Mouse (Mus musculus) kidney, embryonic 14.5 days (tissue): Measurements from ENCODE around the gene Kynu. TPM values are rescaled to one million over a fixed set of nuclear protein-coding genes. Genes with fewer than 3 reads are reported as not detected.
A peak's percentile ranks its signal among the peaks of the same experiment; 100 is the strongest.

ENCODE experiments used
- ATAC-seq: fragments of 200-750 bp; cut with Nextera tagmentation; 2 replicates; pipeline ENCODE4 v1.8.0; 2017; ENCODE audit warnings: moderate number of reproducible peaks, mild to moderate bottlenecking, moderate TSS enrichment, moderate library complexity; ENCODE audit not compliant: low FRiP score, low TSS enrichment
- H3K27ac ChIP-seq: fragments of 300-500 bp; sonication (generic); 2 replicates; pipeline ENCODE4 v1.5.1; 2014; ENCODE audit warnings: low read depth, mild to moderate bottlenecking, low read length, moderate library complexity, mixed read lengths
- H3K27me3 ChIP-seq: fragments of 300-500 bp; sonication (generic); 2 replicates; pipeline ENCODE4 v1.6.1; 2014; ENCODE audit warnings: mild to moderate bottlenecking, low read length; ENCODE audit not compliant: control insufficient read depth, insufficient read depth
- H3K36me3 ChIP-seq: fragments of 300-500 bp; sonication (generic); 2 replicates; pipeline ENCODE4 v1.6.1; 2014; ENCODE audit warnings: low read length, mixed read lengths; ENCODE audit not compliant: control insufficient read depth, insufficient read depth
- H3K4me1 ChIP-seq: fragments of 300-500 bp; sonication (generic); 2 replicates; pipeline ENCODE4 v1.6.1; 2014; ENCODE audit warnings: low read length, mixed read lengths; ENCODE audit not compliant: control insufficient read depth, insufficient read depth
- H3K4me2 ChIP-seq: fragments of 300-500 bp; sonication (generic); replicated peaks from 2 replicates; pipeline ENCODE4 v1.6.1; 2014; ENCODE audit warnings: low read depth, mild to moderate bottlenecking, low read length
- H3K4me3 ChIP-seq: fragments of 300-500 bp; sonication (generic); 2 replicates; pipeline ENCODE4 v1.5.1; 2014; ENCODE audit warnings: mild to moderate bottlenecking, low read length
- H3K9ac ChIP-seq: fragments of 300-500 bp; sonication (generic); 2 replicates; pipeline ENCODE4 v1.6.1; 2014; ENCODE audit warnings: low read depth, mild to moderate bottlenecking, low read length, moderate library complexity
- H3K9me3 ChIP-seq: fragments of 300-500 bp; sonication (generic); 2 replicates; pipeline ENCODE4 v1.6.1; 2016; ENCODE audit warnings: low read length; ENCODE audit not compliant: control insufficient read depth
- WGBS: fragments of 180-500 bp; shearing (Covaris S2); extraction: QIAGEN DNeasy Blood & Tissue Kit; methylation state at CpG from one replicate; pipeline ENCODE4 v1.1.7; 2014; 5-methylcytosine and 5-hydroxymethylcytosine counted together
- polyA plus RNA-seq: library from polyadenylated mRNA; unstranded; fragments of >200 nt; fragmentation: Nextera tagmentation; extraction: Ambion mirVana; gene quantifications from 2 replicates; pipeline ENCODE4 v1.2.1, GENCODE M21; 2014

The Kynu gene
- polyA plus RNA-seq, 1 experiment from 2014 or later = 3.5 TPM

- no peak overlapping the region for H3K9ac ChIP-seq
- no peak overlapping the region for H3K4me3 ChIP-seq
- no peak overlapping the region for H3K4me2 ChIP-seq
- WGBS = 5% methylated on average over 6 of the region's 6 CpGs
- no peaks in the 10 kb centered on the region for H3K27me3 ChIP-seq
- no peaks in the 10 kb centered on the region for H3K9me3 ChIP-seq
- no peak overlapping the region for H3K27ac ChIP-seq
- H3K4me1 ChIP-seq = no peaks in the 10 kb centered on the region
- no peak for ATAC-seq
- no peaks in the 10 kb centered on the region for H3K36me3 ChIP-seq
Measured at GRCm38 (mm10) chr2:43613571-43613970, 58.4 kb downstream of the Kynu start.

- H3K27ac ChIP-seq = no peak overlapping the region
- no peak overlapping the region for H3K4me3 ChIP-seq
- H3K27me3 ChIP-seq = no peaks in the 10 kb centered on the region
- H3K9me3 ChIP-seq = no peaks in the 10 kb centered on the region
- H3K9ac ChIP-seq = no peak overlapping the region
- H3K4me2 ChIP-seq = no peak overlapping the region
- H3K4me1 ChIP-seq = no peaks in the 10 kb centered on the region
- no peaks in the 10 kb centered on the region for H3K36me3 ChIP-seq
- no peak for ATAC-seq
Measured at GRCm38 (mm10) chr2:43621140-43621539, 66.0 kb downstream of the Kynu start.

- H3K9ac ChIP-seq = no peak overlapping the region
- no peaks in the 10 kb centered on the region for H3K4me1 ChIP-seq
- WGBS = 0% methylated on average over 1 of the region's 1 CpGs
- H3K27me3 ChIP-seq = no peaks in the 10 kb centered on the region
- no peaks in the 10 kb centered on the region for H3K36me3 ChIP-seq
- H3K27ac ChIP-seq = no peak overlapping the region
- no peak overlapping the region for H3K4me3 ChIP-seq
- no peak for ATAC-seq
- H3K4me2 ChIP-seq = no peak overlapping the region
- no peaks in the 10 kb centered on the region for H3K9me3 ChIP-seq
Measured at GRCm38 (mm10) chr2:43622844-43623243, 67.7 kb downstream of the Kynu start.

GRCm38 (mm10) chr2:43631786-43632185, 76.7 kb downstream of the Kynu start:
- H3K9me3 ChIP-seq = no peaks in the 10 kb centered on the region
- no peak overlapping the region for H3K4me3 ChIP-seq
- H3K27ac ChIP-seq = no peak overlapping the region
- no peaks in the 10 kb centered on the region for H3K36me3 ChIP-seq
- no peak overlapping the region for H3K4me2 ChIP-seq
- no peak for ATAC-seq
- H3K9ac ChIP-seq = no peak overlapping the region
- no peaks in the 10 kb centered on the region for H3K4me1 ChIP-seq
- no peaks in the 10 kb centered on the region for H3K27me3 ChIP-seq

- H3K9me3 ChIP-seq = no peaks in the 10 kb centered on the region
- H3K27ac ChIP-seq = no peak overlapping the region
- H3K4me3 ChIP-seq = no peak overlapping the region
- ATAC-seq = no peak
- H3K4me1 ChIP-seq = no peaks in the 10 kb centered on the region
- no peaks in the 10 kb centered on the region for H3K27me3 ChIP-seq
- no peak overlapping the region for H3K9ac ChIP-seq
- no peaks in the 10 kb centered on the region for H3K36me3 ChIP-seq
- H3K4me2 ChIP-seq = no peak overlapping the region
Measured at GRCm38 (mm10) chr2:43636498-43636897, 81.4 kb downstream of the Kynu start.

- no peaks in the 10 kb centered on the region for H3K36me3 ChIP-seq
- no peaks in the 10 kb centered on the region for H3K4me1 ChIP-seq
- H3K9ac ChIP-seq = no peak overlapping the region
- no peak overlapping the region for H3K4me3 ChIP-seq
- H3K9me3 ChIP-seq = no peaks in the 10 kb centered on the region
- ATAC-seq = no peak
- 80% methylated on average over 2 of the region's 2 CpGs for WGBS
- H3K27me3 ChIP-seq = no peaks in the 10 kb centered on the region
- H3K27ac ChIP-seq = no peak overlapping the region
- H3K4me2 ChIP-seq = no peak overlapping the region
Measured at GRCm38 (mm10) chr2:43646962-43647361, 91.8 kb downstream of the Kynu start.

GRCm38 (mm10) chr2:43669588-43669987, 114.5 kb downstream of the Kynu start:
- H3K27me3 ChIP-seq = no peaks in the 10 kb centered on the region
- H3K27ac ChIP-seq = no peak overlapping the region
- no peak overlapping the region for H3K4me3 ChIP-seq
- H3K4me1 ChIP-seq = no peaks in the 10 kb centered on the region
- no peak overlapping the region for H3K9ac ChIP-seq
- no peak overlapping the region for H3K4me2 ChIP-seq
- ATAC-seq = no peak
- no peaks in the 10 kb centered on the region for H3K9me3 ChIP-seq
- H3K36me3 ChIP-seq = no peaks in the 10 kb centered on the region

- Histone ChIP-seq H3K9me3 (no peaks in the 10 kb centered on the region), H3K36me3 (no peaks in the 10 kb centered on the region), H3K27ac (no peak overlapping the region), H3K4me3 (no peak overlapping the region), H3K9ac (no peak overlapping the region), H3K27me3 (no peaks in the 10 kb centered on the region), H3K4me2 (no peak overlapping the region), H3K4me1 (no peaks in the 10 kb centered on the region)
- ATAC-seq = peak; percentile 85; the same call in 1 of the 2 replicates
- WGBS = 0% methylated on average over 6 of the region's 6 CpGs
Measured at GRCm38 (mm10) chr2:43673619-43674018, 118.5 kb downstream of the Kynu start.

- no peak overlapping the region for H3K4me3 ChIP-seq
- H3K36me3 ChIP-seq = no peaks in the 10 kb centered on the region
- H3K9me3 ChIP-seq = no peaks in the 10 kb centered on the region
- 51% methylated on average over 3 of the region's 3 CpGs for WGBS
- H3K9ac ChIP-seq = no peak overlapping the region
- no peaks in the 10 kb centered on the region for H3K27me3 ChIP-seq
- no peaks in the 10 kb centered on the region for H3K4me1 ChIP-seq
- H3K4me2 ChIP-seq = no peak overlapping the region
- no peak overlapping the region for H3K27ac ChIP-seq
- ATAC-seq = no peak
Measured at GRCm38 (mm10) chr2:43674098-43674497, 119.0 kb downstream of the Kynu start.

GRCm38 (mm10) chr2:43675277-43675676, 120.1 kb downstream of the Kynu start:
- no peak for ATAC-seq
- Histone ChIP-seq H3K36me3 (no peaks in the 10 kb centered on the region), H3K9me3 (no peaks in the 10 kb centered on the region), H3K27ac (no peak overlapping the region), H3K4me1 (no peaks in the 10 kb centered on the region), H3K9ac (no peak overlapping the region), H3K4me3 (no peak overlapping the region), H3K27me3 (no peaks in the 10 kb centered on the region), H3K4me2 (no peak overlapping the region)
- 81% methylated on average over 4 of the region's 4 CpGs for WGBS
